Mouse (Mus musculus) liver, embryonic 15.5 days (tissue): ENCODE results near the gene Cx3cl1. TPM values are rescaled to one million over a fixed set of nuclear protein-coding genes. Genes with fewer than 3 reads are reported as not detected.

Experiments used
- ATAC-seq: fragments of 200-750 bp; cut with Nextera tagmentation; 2 replicates; pipeline ENCODE4 v1.8.0; 2017; ENCODE audit warnings: moderate number of reproducible peaks, mild to moderate bottlenecking, moderate library complexity; ENCODE audit not compliant: insufficient read depth
- H3K27ac ChIP-seq: fragments of 300-500 bp; sonication (generic); replicated peaks from 2 replicates; pipeline ENCODE4 v1.5.1; 2015; ENCODE audit warnings: mild to moderate bottlenecking, inconsistent platforms
- H3K27me3 ChIP-seq: fragments of 300-500 bp; sonication (generic); 2 replicates; pipeline ENCODE4 v1.6.1; 2015; ENCODE audit warnings: mild to moderate bottlenecking, inconsistent platforms
- H3K36me3 ChIP-seq: fragments of 300-500 bp; sonication (generic); replicated peaks from 2 replicates; pipeline ENCODE4 v1.6.1; 2015; ENCODE audit warnings: moderate library complexity, mild to moderate bottlenecking, inconsistent platforms
- H3K4me1 ChIP-seq: fragments of 300-500 bp; sonication (generic); replicated peaks from 2 replicates; pipeline ENCODE4 v1.6.1; 2015; ENCODE audit warnings: inconsistent platforms
- H3K4me2 ChIP-seq: fragments of 300-500 bp; sonication (generic); 2 replicates; pipeline ENCODE4 v1.6.1; 2015; ENCODE audit warnings: moderate library complexity, mild to moderate bottlenecking, inconsistent platforms
- H3K4me3 ChIP-seq: fragments of 300-500 bp; sonication (generic); replicated peaks from 2 replicates; pipeline ENCODE4 v1.5.1; 2015; ENCODE audit warnings: mild to moderate bottlenecking, inconsistent platforms
- H3K9ac ChIP-seq: fragments of 300-500 bp; sonication (generic); 2 replicates; pipeline ENCODE4 v1.6.1; 2015; ENCODE audit warnings: moderate library complexity, mild to moderate bottlenecking, inconsistent platforms
- H3K9me3 ChIP-seq: fragments of 300-500 bp; sonication (generic); replicated peaks from 2 replicates; pipeline ENCODE4 v1.6.1; 2016; ENCODE audit warnings: inconsistent platforms
- WGBS: fragments of 180-500 bp; shearing (Covaris S2); methylation state at CpG from one replicate; pipeline ENCODE4 v1.1.7; 2015; ENCODE audit warnings: mixed read lengths; ENCODE audit not compliant: insufficient replicate concordance; 5-methylcytosine and 5-hydroxymethylcytosine counted together
- polyA plus RNA-seq: library from polyadenylated mRNA; unstranded; fragments of >200 nt; fragmentation: Nextera tagmentation; extraction: Ambion mirVana; gene quantifications from 2 replicates; pipeline ENCODE4 v1.2.1, GENCODE M21; 2015

The Cx3cl1 gene
- polyA plus RNA-seq, 1 experiment from 2014 or later, result 0.33 TPM

DNA sequence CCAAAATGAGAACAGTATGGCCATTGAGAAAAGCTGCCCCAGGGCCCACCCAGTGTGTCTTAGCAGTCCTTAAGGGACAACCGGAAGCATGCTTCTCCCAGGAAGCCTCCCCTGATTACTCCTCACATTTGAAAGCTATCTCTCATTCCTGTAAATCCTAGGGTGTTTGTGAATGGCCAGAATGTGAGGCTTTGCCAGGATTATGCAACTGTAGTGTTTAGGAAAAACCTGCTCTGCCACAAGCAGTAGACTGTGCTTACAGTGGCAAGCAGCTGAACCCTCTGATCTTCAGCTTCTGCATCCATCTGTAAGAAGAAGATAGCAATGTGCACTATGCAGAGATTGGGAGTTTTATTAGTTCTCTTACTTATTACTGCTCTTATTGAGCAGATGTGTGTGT lies 2.8 kb downstream of the Cx3cl1 start:
- Histone ChIP-seq H3K9me3 (no peaks in the 10 kb centered on the region), H3K27ac (no peak overlapping the region), H3K9ac (no peak overlapping the region), H3K27me3 (peaks cover 98% of the 10 kb centered on the region), H3K4me2 (no peak overlapping the region), H3K4me3 (no peak overlapping the region), H3K4me1 (peaks cover 44% of the 10 kb centered on the region), H3K36me3 (no peaks in the 10 kb centered on the region)
- WGBS, result 88% methylated on average over 1 of the region's 1 CpGs
- no peak for ATAC-seq

DNA sequence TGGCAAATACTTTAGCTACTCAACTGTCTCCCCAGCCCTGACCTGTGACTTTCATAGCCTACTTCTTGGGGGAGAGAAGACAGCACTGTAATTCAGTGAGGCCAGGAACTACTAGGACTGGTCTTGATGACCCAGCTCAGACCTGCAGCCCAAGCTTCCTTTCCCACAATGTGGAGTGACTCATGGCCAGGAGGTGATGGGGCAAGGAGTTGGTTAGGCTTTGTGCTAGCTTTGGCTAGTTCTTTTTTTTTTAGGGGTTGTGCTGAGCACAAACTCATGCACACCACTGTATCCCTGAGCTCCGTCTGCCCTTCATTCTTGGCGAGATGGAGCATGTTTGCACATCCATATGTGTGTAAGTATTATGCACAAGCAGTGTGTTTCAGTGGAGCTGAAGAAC lies 4.5 kb downstream of the Cx3cl1 start:
- Histone ChIP-seq H3K4me3 (no peak overlapping the region), H3K27me3 (peaks cover 94% of the 10 kb centered on the region), H3K4me2 (no peak overlapping the region), H3K9ac (no peak overlapping the region), H3K9me3 (no peaks in the 10 kb centered on the region), H3K4me1 (peaks cover 43% of the 10 kb centered on the region), H3K36me3 (no peaks in the 10 kb centered on the region), H3K27ac (no peak overlapping the region)
- 54% methylated on average over 2 of the region's 2 CpGs for WGBS
- no peak for ATAC-seq

DNA sequence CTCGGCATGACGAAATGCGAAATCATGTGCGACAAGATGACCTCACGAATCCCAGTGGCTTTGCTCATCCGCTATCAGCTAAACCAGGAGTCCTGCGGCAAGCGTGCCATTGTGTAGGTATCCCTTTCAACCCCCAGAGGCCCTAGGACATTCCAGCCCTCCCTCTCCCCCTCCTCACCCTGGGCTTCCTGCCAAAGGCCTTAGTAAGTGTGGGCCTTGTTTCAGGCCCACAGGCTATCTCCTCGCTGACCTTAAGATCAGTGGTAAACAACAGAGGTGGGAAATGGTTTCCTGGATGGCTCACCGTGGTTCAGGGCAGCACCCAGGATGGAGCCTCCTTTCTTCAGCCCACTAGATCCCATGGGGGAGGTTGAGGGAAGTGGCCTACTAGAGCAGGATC lies 6.2 kb downstream of the Cx3cl1 start:
- Histone ChIP-seq H3K9ac (no peak overlapping the region), H3K36me3 (no peaks in the 10 kb centered on the region), H3K27me3 (peaks cover 77% of the 10 kb centered on the region), H3K9me3 (no peaks in the 10 kb centered on the region), H3K27ac (no peak overlapping the region), H3K4me1 (peaks cover 41% of the 10 kb centered on the region), H3K4me3 (no peak overlapping the region), H3K4me2 (no peak overlapping the region)
- ATAC-seq, result no peak
- 48% methylated on average over 10 of the region's 10 CpGs for WGBS

DNA sequence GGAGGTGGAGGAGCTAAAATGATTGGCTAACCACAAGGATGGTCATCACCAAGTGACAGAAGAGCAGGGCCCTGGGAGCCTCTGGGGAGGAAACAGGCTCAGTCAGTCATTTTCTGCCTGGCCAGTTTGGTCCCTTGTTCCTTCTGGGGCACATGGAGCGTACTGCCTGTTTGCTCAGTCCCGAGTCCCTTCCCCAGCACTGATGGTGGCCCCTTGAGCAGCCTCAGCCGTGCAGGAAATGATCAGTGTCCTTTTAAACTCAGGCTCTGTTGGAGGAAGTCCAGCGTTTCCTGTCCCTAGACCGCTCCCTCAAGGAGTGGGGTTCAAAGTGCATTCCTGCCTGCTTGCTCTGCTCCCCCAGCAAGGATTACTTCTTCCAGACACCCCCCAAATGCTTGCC lies 6.7 kb downstream of the Cx3cl1 start:
- Histone ChIP-seq H3K27ac (no peak overlapping the region), H3K9me3 (no peaks in the 10 kb centered on the region), H3K36me3 (no peaks in the 10 kb centered on the region), H3K4me1 (peaks cover 41% of the 10 kb centered on the region), H3K9ac (no peak overlapping the region), H3K4me3 (no peak overlapping the region), H3K27me3 (peaks cover 72% of the 10 kb centered on the region), H3K4me2 (no peak overlapping the region)
- no peak for ATAC-seq
- 24% methylated on average over 5 of the region's 5 CpGs for WGBS

GRCm38 (mm10) chr8:94778895-94779533 lies 7.2 kb downstream of the Cx3cl1 start:
- Histone ChIP-seq H3K36me3 (no peaks in the 10 kb centered on the region), H3K27me3 (peaks cover 67% of the 10 kb centered on the region), H3K9ac (no peak overlapping the region), H3K27ac (no peak overlapping the region), H3K4me3 (no peak overlapping the region), H3K4me2 (no peak overlapping the region), H3K9me3 (no peaks in the 10 kb centered on the region), H3K4me1 (peaks cover 41% of the 10 kb centered on the region)
- ATAC-seq, result no peak
- WGBS, result 24% methylated on average over 10 of the region's 10 CpGs

DNA sequence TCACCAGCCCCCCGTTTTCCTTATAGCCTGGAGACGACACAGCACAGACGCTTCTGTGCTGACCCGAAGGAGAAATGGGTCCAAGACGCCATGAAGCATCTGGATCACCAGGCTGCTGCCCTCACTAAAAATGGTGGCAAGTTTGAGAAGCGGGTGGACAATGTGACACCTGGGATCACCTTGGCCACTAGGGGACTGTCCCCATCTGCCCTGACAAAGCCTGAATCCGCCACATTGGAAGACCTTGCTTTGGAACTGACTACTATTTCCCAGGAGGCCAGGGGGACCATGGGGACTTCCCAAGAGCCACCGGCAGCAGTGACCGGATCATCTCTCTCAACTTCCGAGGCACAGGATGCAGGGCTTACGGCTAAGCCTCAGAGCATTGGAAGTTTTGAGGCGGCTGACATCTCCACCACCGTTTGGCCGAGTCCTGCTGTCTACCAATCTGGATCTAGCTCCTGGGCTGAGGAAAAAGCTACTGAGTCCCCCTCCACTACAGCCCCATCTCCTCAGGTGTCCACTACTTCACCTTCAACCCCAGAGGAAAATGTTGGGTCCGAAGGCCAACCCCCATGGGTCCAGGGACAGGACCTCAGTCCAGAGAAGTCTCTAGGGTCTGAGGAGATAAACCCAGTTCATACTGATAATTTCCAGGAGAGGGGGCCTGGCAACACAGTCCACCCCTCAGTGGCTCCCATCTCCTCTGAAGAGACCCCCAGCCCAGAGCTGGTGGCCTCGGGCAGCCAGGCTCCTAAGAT lies 7.9 kb downstream of the Cx3cl1 start:
- no peak for ATAC-seq

GRCm38 (mm10) chr8:94780491-94781154 lies 8.8 kb downstream of the Cx3cl1 start:
- Histone ChIP-seq H3K36me3 (no peaks in the 10 kb centered on the region), H3K27ac (no peak overlapping the region), H3K9me3 (no peaks in the 10 kb centered on the region), H3K4me2 (no peak overlapping the region), H3K27me3 (peaks cover 58% of the 10 kb centered on the region), H3K9ac (no peak overlapping the region; the same call in 1 of the 2 replicates), H3K4me3 (no peak overlapping the region), H3K4me1 (peaks cover 46% of the 10 kb centered on the region)
- 63% methylated on average over 21 of the region's 21 CpGs for WGBS
- ATAC-seq, result no peak

More for the DNA sequence above, 7.9 kb downstream of the Cx3cl1 start:
- Histone ChIP-seq H3K36me3 (no peaks in the 10 kb centered on the region), H3K9me3 (no peaks in the 10 kb centered on the region), H3K4me2 (no peak overlapping the region), H3K4me3 (no peak overlapping the region), H3K27me3 (peaks cover 65% of the 10 kb centered on the region), H3K27ac (no peak overlapping the region), H3K9ac (no peak overlapping the region), H3K4me1 (peaks cover 41% of the 10 kb centered on the region)
- 75% methylated on average over 16 of the region's 16 CpGs for WGBS

DNA sequence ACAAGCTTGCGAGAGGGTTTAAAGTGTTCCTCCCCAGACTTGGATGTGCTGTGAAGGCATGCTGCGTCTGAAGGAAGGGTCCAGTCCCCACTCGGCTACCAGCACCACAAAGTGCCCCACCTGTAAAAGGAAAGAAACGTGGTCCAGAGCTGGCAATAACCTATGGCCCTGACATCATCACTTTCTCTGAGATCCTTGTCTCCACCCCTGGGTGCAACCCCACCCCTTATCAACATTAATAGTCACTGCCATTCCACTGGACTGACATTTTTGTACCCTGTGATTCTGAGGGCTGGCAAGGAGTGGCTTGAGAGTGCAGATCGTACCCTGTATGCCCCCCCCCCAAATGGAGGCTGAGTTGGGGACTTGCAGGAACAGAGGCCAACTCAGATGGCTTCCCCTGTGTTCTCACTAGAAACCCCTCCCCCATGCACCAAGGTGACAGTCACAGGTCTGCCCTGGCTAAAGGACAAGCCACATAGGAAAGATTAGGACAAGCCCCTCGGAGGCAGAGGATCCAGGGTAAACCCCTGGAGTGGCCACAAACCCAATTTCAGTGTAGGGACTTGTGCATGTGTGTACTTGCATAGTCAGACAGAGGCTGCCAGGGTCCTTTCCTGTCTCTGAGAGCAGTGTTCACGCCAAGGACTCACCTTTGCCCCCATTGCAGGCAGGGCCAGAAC lies 9.5 kb downstream of the Cx3cl1 start:
- H3K36me3 ChIP-seq, result no peaks in the 10 kb centered on the region
- H3K9me3 ChIP-seq, result no peaks in the 10 kb centered on the region
- H3K27ac ChIP-seq, result no peak overlapping the region
- ATAC-seq, result 0 out of 2 replicates have a peak, but pooled peaks have one; percentile 33
- WGBS, result 46% methylated on average over 7 of the region's 7 CpGs
- H3K27me3 ChIP-seq, result peaks cover 52% of the 10 kb centered on the region
- no peak overlapping the region for H3K9ac ChIP-seq
- H3K4me1 ChIP-seq, result peaks cover 53% of the 10 kb centered on the region
- no peak overlapping the region for H3K4me3 ChIP-seq
- peak overlapping the region; percentile 11 for H3K4me2 ChIP-seq

GRCm38 (mm10) chr8:94781838-94782235 lies 10.0 kb downstream of the Cx3cl1 start:
- H3K9me3 ChIP-seq, result no peaks in the 10 kb centered on the region
- WGBS, result 16% methylated on average over 11 of the region's 11 CpGs
- H3K9ac ChIP-seq, result no peak overlapping the region
- peaks cover 58% of the 10 kb centered on the region for H3K4me1 ChIP-seq
- ATAC-seq, result no peak
- H3K27ac ChIP-seq, result no peak overlapping the region
- peaks cover 47% of the 10 kb centered on the region for H3K27me3 ChIP-seq
- H3K4me2 ChIP-seq, result peak overlapping the region; percentile 11; the same call in 1 of the 2 replicates
- no peak overlapping the region for H3K4me3 ChIP-seq
- H3K36me3 ChIP-seq, result no peaks in the 10 kb centered on the region

GRCm38 (mm10) chr8:94783890-94784289 lies 12.1 kb downstream of the Cx3cl1 start:
- no peak overlapping the region for H3K27ac ChIP-seq
- peaks cover 69% of the 10 kb centered on the region for H3K4me1 ChIP-seq
- no peaks in the 10 kb centered on the region for H3K36me3 ChIP-seq
- WGBS, result 38% methylated on average over 4 of the region's 4 CpGs
- no peaks in the 10 kb centered on the region for H3K9me3 ChIP-seq
- ATAC-seq, result no peak
- H3K27me3 ChIP-seq, result peaks cover 29% of the 10 kb centered on the region
- no peak overlapping the region for H3K9ac ChIP-seq
- no peak overlapping the region for H3K4me3 ChIP-seq
- no peak overlapping the region for H3K4me2 ChIP-seq
